Mouse (Mus musculus) liver (tissue): ENCODE results near the gene Plac8.
A peak's percentile ranks its signal among the peaks of the same experiment; 100 is the strongest.

Experiments
- DNase-seq: peaks from one replicate; pipeline ENCODE4 v3.0.0-alpha.2; 2020; ENCODE audit warnings: mixed read lengths

Plac8 gene

DNA sequence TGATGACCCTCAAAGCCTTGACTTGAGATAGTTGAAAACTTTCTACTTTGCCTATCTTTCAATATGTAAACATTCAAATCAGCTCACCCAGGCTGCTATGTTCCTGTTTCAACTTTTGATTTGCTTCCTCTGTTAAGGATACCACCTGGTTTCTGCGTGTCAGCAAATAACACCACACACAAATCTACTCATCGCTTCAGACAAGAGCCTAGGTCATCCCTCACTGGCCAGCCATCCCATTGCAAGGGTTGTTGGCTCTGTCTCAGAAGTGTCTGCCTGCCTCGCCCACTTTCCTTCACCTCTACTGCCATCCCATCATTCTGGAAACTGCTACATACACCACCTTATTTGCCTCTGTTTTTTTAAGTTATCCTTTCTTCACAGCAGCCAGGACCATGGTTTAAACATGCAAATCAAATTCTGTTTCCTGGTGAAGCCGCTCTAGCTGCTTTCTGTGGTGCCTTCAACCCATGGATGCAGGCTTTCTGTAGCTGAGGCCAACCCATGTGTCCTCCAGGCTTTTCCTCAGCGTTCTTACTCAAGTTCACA lies 6.9 kb upstream of the Plac8 start:
- DNase-seq: no peak

DNA sequence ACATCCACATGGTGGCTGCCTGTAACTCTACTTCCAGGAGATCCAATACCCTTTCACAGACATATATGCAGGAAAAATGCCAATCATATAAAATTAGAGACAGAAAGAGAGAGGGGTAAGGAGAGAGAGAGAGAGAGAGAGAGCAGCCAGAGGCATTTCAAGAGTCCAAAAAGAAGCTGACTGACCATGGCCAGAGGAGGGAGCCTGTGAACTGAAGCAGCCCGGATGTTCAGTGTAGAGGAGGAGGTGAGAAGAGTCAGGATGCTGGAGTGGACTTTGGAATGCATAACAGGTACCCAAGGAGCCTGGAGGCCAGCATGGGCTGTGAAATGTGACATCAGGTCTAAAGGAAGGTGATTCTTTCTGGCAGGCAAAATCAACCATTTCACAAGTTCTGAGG lies 2.7 kb upstream of the Plac8 start:
- DNase-seq: no peak

DNA sequence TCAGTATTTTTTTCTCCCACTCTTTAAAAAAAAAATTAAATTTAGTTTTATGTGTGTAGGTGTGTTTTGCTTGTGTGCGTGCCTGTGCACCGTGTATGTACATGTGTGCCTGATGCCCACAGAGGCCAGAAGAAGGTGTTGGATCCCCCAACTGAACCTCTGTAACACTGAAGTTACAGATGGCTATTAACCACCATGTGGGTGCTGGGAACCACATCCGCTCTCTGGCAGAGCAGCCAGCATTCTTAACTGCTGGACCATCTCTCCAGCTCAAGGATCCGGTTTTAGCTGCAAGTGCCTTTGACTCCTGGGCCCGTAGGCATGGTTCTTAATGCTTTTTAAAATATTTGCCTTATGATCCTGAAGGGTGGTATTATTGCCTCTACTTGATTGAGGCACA lies 1.2 kb upstream of the Plac8 start:
- DNase-seq: no peak

- no peak for DNase-seq
Measured at GRCm38 (mm10) chr5:100570716-100571115, 1.3 kb downstream of the Plac8 start.

DNA sequence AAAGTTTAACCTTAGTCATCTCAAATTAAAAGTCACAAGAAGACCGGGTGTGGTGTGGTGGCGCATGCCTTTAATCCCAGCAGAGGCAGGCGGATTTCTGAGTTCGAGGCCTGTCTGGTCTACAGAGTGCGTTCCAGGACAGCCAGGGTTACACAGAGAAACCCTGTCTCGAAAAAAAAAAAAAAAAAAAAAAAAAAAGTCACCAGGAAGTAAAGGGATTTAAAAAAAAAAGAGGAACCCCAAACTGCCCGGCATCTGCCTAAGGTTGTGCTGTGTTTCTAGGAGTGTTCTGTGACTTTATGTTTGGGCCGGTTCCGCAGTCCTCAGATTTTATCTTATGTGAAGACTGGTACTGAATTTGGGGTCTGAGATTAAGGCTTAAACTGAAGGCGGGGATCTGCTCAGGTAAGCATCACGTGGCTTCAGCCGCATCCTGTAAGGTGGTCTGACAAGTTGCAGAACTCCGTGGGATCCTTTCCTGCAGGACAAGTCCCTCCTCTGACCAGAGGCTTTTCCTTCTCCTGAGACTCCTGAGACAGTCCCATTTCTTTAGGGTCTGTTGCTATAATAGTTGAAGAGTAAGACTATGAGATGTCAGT lies 1.9 kb downstream of the Plac8 start:
- no peak for DNase-seq

- DNase-seq: peak; percentile 35
Measured at GRCm38 (mm10) chr5:100569250-100569934, 2.7 kb downstream of the Plac8 start.

- DNase-seq: no peak
Measured at GRCm38 (mm10) chr5:100568802-100569201, 3.2 kb downstream of the Plac8 start.

DNA sequence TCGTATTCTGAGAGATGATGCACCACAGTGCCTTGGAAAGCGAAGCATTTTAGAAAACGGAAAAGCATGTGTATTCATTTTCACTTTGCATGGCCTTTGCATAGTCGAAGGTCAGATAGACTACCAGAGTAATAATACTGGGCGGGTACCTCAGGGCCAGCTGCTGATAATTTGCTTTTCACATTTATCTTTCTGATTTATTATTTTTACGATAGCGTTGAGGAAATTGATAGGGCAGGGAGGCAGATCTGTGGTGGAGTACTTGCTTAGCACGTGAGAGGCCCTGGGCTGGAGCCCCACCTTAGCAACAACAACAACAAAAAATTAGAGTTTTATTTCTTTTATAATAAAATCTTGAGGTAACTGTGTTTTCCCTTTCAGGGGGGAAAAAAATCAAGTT lies 3.9 kb downstream of the Plac8 start:
- no peak for DNase-seq

GRCm38 (mm10) chr5:100567258-100568032 lies 4.6 kb downstream of the Plac8 start:
- no peak for DNase-seq

- no peak for DNase-seq
Measured at GRCm38 (mm10) chr5:100566798-100567197, 5.2 kb downstream of the Plac8 start.

- DNase-seq: no peak
Measured at GRCm38 (mm10) chr5:100562702-100563101, 9.3 kb downstream of the Plac8 start.

GRCm38 (mm10) chr5:100559357-100559756 lies 12.7 kb downstream of the Plac8 start:
- DNase-seq: no peak

- no peak for DNase-seq
Measured at GRCm38 (mm10) chr5:100558783-100559182, 13.3 kb downstream of the Plac8 start.

- DNase-seq: no peak
Measured at GRCm38 (mm10) chr5:100557537-100557936, 14.5 kb downstream of the Plac8 start.

DNA sequence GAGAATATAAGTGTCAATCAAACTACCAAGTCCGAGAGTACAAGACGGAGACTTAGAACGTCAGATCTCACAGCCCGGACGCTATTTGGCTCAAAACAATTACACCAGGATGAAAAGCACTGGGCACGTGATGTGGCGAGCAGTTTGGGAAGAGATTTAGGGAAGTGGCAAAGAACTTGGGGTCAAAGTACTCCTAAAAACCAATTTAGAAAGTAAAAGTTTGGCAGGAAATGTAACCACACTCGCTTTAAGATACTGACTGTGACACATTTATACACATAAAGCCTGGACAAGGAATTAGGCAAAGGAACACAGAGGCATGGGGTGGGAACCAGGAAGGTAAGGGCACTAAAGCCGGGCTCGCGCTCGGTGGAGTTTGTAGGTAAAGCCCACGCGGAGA lies 15.0 kb downstream of the Plac8 start:
- DNase-seq: no peak

DNA sequence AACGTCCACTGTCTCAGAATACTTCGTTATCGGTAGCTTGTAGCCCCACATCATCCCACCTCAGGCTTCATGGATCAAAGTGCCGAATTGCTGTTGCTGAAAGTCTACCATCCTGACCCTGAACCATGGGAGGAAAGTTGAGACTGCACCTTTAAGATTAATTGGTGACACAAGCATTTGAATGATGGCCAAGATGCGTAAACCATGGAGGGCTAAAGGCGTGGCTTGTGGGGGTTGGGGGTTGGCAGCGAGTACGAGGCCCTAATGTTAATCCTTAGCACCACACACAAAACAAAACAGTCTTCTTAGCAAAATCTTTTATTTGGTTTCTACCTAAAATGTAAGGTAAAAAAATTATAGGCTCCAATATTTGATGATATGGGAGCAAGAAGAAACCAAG lies 18.6 kb downstream of the Plac8 start:
- DNase-seq: no peak

DNA sequence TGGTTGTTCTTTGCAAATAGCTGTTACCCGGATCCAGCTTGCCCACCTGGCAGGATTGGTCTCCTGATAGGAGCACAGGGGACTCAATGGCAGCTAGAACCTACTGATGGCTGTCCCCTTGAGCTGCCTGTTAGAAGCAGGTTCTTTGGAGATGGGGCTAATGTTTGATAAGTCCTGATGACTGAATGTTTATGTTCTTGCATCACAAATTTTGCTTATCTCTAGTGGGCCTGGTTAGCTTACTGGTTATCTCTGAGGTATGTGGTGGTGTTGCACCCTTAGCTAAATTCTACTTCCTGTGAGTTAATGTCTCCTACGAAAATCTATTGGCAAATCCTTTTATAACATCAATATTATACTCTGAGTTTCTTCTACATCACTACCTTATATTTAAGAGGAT lies 20.1 kb downstream of the Plac8 start:
- no peak for DNase-seq

DNA sequence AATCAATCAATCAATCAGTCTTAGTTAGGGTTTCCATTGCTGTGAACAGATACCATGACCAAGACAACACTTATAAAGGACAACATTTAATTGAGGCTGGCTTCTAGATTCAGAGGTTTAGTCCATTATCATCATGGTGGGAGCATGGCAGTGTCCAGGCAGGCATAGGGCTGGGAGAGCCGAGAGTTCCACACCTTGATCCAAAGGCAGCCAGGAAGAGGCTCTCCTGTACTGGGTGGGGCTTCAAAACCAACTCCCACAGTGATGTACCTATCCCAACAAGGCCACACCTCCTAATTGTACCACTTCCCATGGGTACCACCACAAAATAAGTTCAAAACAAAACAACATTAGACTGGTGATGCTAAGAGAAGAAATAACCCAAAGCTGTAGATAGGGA lies 21.9 kb downstream of the Plac8 start:
- no peak for DNase-seq

DNA sequence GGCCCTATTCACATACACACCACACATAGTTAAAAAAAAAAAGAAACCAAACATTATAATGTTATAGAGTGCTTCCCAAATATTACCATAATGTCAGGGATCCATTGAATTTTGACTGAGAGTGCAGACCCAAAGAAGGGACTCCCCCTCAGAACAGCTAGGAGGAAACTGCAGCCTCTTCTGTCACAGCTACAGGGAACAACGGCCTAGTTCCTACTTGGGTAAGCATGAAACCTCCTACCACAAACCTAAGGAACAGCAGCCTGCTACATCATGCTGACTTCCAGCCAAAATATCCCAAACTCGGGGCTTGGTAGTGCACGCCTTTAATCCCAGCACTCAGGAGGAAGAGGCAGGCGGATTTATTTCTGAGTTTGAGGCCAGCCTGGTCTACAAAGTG lies 22.7 kb downstream of the Plac8 start:
- no peak for DNase-seq

- DNase-seq: no peak
Measured at GRCm38 (mm10) chr5:100548236-100548635, 23.8 kb downstream of the Plac8 start.

DNA sequence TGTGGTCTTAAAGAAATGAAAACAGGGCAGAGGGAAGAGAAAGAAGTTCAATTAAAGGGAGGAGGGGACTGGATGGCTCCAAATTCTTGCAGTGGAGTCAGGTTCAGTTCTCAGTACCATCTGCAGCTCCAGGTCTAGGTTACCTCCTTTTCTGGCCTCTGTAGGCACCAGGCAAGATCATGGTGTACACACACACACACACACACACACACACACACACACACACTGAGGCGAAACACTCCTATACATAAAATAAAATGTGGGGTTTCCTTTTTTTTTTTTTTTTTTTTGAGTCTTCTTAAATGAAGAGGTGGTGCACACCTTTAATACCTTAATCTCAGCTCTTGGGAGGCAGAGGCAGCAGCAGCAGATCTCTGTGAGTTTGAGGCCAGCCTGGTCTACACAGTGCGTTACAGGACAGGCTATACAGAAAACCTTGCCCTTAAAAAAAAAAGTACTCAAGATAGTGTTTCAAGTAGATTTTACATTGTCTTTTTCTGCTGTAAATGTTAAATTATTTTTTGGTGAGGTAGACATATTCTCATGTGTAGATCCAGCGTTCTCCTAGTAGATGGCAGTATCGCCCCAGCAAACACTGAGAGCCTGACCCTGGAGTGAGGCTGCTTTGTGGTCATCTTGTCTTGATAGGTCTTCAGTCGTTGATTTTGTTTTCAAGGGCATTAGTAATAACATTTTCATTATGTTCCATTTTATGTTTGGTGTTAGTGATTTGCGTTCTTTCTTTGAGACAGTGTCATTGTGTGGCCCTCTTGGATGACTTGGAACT lies 25.6 kb downstream of the Plac8 start:
- DNase-seq: no peak

GRCm38 (mm10) chr5:100536638-100537037 lies 35.4 kb downstream of the Plac8 start:
- DNase-seq: peak; percentile 33

GRCm38 (mm10) chr5:100535826-100536225 lies 36.2 kb downstream of the Plac8 start:
- DNase-seq: no peak
